Mouse (Mus musculus): ENCODE measurements around the gene Cep68.
A peak's percentile ranks its signal among the peaks of the same experiment; 100 is the strongest.

Cep68 gene

DNA sequence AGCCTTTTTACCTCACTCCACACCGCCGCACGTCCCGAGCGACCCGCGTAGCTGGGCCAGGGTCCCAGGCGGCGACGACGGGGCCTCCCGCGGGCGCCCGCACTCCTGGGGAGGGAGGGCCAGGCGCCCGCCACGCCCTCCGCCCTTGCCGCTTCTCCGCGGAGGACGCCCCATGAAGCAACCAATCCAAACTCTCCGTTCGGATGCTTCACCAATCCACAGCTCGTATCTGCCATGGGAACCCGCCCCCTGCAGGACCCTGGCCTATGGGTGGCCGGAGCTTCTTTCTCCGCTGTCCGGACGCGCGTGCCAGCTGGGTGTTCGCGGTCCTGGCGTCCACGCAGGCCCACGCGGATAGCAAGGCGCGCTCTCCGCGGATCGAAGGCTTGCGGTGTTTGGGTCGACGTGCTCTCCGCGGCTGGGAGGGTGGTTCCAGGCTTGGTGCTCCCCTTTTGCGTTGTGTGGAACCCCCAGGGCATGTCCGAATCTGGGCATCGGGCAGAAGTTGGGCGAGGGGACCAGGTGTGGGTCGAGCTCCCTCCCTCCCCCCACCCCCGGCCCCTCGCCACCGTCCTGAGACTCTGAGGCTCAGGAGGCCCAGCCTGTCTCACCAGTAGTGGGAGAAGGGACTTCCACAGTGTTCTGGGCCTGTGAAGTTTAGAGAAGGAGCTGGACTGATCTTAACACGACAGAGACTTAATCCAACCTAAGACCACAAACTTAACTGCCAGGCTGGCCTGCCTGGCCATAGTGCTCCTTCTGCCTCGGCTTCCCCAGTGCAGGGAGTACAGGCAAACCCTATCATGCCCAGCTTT lies at the start of gene Cep68:
Gene Cep68, minus strand, starts transcription at position 134 of the 815 bp plus-strand sequence.
- DNase-seq (ENCODE audit: low spot score): peak; percentile 94

GRCm38 (mm10) chr11:20284463-20284862 lies 35.2 kb upstream of the Cep68 start:
- DNase-seq (ENCODE audit: low spot score): peak; percentile 1

DNA sequence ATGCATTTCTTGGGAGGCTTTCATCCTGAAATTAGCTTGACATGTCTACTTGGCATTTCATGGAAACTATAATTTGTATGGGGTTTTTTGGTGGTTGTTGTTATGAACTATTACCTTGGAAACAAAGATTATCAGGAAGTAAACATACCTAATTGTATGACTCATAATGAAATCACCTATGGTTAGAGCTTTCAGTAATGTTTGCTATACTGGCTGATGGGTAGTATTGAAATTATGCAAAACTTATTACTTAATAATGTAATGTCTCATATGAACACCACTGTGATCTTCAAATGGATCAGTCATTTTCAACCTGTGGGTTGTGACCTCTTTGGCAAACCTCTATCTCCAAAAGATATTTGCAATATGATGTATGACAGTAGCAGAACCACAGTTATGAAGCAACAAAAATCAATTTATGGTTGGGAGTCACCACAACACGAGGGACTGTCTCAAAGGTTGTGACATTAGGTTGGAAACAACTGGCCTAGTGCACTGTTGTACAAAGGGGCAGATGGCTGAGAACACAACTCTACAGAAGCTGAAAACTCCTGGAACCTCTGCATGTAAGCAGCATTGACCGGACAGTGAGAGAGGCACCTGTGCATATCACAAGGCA lies 33.5 kb upstream of the Cep68 start:
- DNase-seq (ENCODE audit: low spot score): peak; percentile 21

DNA sequence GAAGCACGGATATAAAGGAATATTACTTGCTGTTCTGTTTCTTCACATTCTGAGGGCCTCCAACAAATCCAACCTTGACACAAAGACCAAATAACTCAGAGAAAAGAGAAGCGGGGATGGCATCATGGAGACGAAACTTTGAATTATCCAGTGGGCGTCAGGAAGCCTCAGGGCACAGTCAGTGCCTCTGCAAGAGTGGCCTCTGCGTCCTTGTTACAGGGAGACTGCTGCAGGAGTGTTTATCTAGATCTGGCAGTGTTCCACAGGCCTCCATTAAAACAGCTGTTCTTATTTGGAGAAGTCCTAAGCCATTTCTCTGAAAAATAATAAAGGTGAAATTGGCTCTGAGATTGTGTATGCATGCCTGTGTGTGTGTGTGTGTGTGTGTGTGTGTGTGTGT lies 31.8 kb upstream of the Cep68 start:
- no peak for DNase-seq (ENCODE audit: low spot score)

DNA sequence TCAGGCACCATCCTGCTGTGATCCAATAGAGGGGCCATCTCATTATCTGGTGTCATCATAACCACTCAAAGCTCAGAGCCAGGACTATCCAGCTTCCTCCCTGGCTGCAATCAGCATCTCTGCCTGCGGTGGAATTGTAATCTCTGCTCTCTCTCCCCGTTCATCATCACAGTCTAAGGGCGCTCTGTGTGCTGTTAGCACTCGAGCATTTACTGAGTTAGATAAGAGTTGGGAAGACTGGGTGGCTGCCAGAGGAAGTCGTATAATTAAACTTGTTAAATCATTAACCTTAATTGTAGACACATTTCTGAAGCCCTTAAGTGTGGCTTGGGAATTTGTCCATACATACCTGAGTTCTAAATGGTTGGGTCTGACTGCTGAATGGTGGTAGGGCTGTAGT lies 29.5 kb upstream of the Cep68 start:
- DNase-seq (ENCODE audit: low spot score): no peak

DNA sequence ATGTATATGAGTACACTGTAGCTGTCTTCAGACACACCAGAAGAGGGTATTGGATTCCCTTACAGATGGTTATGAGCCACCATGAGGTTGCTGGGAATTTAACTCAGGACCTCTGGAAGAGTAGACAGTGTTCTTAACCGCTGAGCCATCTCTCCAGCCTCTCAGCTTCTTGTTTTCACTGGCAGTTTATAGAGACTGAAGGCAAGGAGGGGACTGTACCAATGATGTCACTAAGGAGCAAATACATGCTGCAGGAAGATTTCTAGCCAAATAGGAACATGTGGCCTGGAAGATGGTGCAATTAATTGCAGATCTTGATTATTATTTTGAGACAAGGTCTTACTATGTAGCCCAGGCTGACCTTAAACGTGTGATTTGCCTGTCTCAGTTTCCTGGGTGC lies 27.9 kb upstream of the Cep68 start:
- no peak for DNase-seq (ENCODE audit: low spot score)

- DNase-seq (ENCODE audit: low spot score): no peak
These were observed 26.7 kb upstream of the Cep68 start for GRCm38 (mm10) chr11:20275974-20276373.

- no peak for DNase-seq (ENCODE audit: low spot score)
These were observed 20.7 kb upstream of the Cep68 start for GRCm38 (mm10) chr11:20269885-20270284.

GRCm38 (mm10) chr11:20262628-20263380 lies 13.6 kb upstream of the Cep68 start:
- no peak for DNase-seq (ENCODE audit: low spot score)

DNA sequence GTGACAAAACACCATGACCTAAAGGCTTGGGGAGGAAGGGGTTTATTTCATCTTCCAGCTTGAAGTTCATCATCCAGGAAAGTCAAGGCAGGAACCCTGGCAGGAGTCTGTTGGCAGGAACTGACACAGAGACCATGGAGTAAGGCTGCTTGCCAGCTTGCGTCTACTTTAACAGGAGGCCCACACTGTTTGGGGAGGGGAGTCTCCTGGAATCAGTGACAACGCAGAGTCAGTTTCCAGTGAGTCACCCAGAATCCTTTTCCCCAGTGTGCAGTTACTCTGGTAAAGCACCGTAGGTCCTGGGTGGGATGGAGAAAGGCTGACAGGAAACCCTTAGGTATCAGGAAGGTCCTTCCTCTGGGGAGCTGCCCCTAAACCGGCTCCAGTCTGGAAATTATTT lies 5.6 kb upstream of the Cep68 start:
- DNase-seq (ENCODE audit: low spot score): no peak

DNA sequence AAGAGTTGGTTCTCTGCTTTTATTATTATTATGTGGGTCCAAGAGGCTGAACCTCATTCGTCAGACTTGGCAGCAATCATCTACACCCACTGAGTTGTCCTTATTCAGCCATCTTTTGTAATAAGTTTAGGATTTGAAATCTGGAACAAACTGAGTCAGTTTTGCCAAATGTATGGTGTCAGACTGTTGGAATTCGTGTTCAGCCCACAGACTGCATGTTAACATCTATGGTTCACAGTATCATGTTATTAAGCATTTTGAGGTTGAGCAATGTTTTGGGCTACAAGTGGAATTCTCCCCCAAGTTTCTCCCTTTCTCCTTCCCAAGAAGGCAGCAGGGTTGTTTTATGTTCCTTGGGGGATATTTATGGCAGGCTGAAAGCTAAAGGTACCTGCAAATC lies 3.9 kb upstream of the Cep68 start:
- no peak for DNase-seq (ENCODE audit: low spot score)

GRCm38 (mm10) chr11:20250476-20251178 lies 1.4 kb upstream of the Cep68 start:
- no peak for DNase-seq (ENCODE audit: low spot score)

- no peak for DNase-seq (ENCODE audit: low spot score)
These were observed 389 bp downstream of the Cep68 start for GRCm38 (mm10) chr11:20248840-20249239.

DNA sequence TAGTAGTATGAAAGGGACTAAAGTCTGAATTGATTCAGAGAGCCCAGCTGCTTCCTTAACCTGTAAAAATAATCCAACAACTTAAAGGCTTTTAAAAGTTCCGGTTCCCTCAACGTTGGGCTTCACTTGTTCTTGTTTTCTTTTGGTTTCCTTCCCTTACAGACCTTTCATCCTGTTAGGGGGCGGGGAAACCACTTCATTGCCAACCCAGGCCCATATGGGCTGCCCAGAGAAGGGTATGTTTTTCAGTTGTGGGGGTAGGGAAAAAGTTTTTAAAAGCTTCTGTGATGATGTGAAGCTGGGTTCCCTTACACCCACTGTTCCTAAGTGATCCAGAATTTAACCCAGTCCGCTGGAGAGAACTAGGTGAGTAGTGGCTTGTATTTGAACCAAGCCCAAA lies 952 bp downstream of the Cep68 start:
- no peak for DNase-seq (ENCODE audit: low spot score)

DNA sequence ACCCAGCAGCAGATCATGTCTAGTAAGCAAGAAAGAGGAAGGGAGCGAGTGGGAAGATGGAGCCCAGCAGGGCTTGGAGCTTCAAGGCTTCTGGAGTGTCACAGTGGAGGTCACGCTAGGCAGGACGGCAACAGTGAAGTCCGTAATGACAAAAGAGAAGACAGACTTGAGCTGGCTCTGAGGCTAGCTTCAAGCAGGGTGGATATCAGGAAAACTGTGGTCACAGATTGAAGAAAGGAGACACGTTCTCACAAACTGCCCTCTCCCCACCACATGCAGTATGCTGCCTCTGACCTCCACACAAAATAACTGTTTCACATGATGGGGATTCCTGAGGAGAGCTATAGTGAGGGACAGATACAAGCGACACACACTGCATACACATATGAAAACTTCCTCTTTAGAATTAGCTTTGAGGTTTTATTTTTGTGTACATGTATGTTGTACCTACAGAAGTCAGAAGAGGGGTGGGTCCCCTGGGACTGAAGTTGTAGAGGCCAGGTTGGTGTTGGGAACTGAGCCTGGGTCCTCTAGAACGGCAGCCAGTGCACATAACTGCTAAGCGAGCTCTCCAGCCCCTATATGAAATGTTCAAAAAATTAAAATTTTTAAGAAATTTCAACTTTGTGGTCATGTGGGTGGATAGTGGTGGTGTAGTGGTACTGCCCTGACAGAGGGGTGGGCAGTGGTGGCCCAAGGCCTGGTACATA lies 1.9 kb downstream of the Cep68 start:
- DNase-seq (ENCODE audit: low spot score): no peak

DNA sequence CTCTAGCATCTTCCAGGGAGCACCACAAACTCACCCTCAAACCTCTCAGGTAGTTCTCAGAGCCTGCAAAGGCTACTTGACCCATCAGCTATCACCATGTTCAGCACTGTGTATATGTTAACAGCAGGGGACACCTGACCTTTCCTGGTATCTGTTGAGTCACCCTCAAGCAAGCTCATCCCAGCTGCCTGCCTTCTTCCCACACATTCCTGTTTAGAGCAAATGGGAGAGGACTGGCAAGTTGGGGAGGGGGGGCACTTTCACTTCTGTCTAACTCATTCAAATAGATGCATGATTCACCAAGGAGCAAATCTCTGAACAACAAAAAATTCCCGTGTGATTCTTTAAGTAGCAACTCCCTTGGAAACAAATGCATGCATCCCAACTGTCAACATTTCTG lies 2.6 kb downstream of the Cep68 start:
- no peak for DNase-seq (ENCODE audit: low spot score)

- no peak for DNase-seq (ENCODE audit: low spot score)
These were observed 3.9 kb downstream of the Cep68 start for GRCm38 (mm10) chr11:20245316-20245715.

DNA sequence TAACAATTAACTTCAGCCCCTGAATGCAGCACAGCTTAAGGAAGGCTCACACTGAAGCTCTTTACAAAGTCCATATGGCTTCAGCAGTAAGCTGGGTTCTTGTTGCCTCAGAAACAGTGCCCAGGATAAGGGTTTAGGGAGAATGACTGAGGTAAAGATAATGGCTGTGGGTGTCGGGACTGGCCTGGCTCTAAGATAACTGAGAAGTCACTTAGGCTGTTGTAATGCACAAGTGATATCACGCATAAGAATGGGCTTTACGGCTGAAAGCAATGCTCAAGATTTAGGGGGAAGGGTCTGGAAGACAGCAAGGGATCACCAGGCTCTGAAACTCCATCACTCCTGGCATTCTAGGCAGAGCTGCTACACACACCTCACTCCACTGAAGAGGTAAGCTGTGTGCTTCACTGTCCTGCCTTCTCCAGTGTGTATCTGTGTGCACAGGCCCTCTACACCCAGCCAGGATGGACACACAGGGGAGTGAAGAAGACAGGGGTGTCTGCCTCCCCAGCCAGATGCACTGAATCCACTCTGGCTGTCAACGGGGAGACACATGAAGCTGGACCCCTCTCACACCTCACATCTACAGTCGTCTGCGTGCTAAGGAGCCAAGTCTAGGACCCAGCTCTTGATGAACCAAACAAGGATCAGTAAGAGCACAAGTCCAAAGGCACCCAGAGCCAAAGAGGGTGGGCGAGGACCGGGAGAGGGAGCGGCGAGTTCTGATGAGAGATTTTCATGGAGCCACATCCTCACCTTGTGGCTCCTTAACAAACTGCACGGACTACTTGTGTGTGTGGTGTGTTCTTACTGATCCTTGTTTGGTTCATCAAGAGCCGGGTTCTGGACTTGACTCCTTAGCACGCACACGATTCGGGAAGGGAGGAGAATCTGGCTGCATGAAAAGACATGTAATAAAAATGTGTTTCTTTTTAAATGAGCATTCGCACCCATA lies 4.6 kb downstream of the Cep68 start:
- no peak for DNase-seq (ENCODE audit: low spot score)

DNA sequence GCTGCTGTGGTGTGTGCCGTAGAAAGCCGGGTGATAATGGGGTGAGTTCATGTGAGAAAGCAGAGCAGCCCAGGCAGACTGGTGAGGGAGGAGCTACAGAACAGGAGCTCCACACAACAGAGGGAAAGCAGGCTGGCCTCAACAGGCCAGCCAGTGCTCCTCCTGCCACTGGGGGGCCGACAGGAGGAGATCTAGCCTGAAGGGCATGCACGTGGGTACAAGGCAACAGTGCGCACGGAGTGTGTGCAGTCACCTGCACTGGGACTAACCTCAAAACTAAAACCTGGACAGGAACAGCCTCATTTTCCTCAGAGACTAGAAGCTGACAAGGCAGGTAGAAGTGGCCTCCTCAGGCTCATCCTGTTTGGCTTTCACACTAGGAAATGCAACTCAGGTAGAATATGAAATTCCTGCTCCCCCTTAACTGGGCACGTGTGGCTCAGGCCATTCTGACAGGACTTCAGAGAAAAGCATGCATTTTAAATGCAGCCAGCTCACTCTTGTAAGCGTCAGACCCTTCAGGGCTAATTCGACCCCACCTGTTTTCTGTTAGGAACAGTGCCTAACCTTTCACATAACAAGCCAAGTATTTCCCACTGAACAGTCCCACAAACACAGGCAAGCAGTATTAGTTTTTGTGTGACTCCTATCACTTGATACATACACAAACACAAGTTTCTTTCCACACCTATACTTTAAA lies 5.9 kb downstream of the Cep68 start:
- no peak for DNase-seq (ENCODE audit: low spot score)

Measured in testis, postnatal 10 days (tissue).